Mouse (Mus musculus) brain, embryonic 14.5 days (tissue): ENCODE measurements at regions not wholly inside any gene's neighbourhood (a gene's known extent, or its start where the extent isn't known, plus 50 kb on each side); places are given as distances from the start of the nearest gene placed in this dataset.

ENCODE experiments used
- CTCF ChIP-seq: fragments of 200-500 bp; IDR thresholded peaks from 2 replicates; pipeline ENCODE4 v1.5.1; 2012; ENCODE audit warnings: inconsistent platforms, mild to moderate bottlenecking, moderate library complexity, borderline replicate concordance; ENCODE audit not compliant: insufficient read depth, insufficient read length; ENCODE audit errors: extremely low read depth
- POLR2A ChIP-seq: fragments of 200-500 bp; IDR thresholded peaks from 2 replicates; pipeline ENCODE4 v1.6.1; 2012; ENCODE audit warnings: mild to moderate bottlenecking, inconsistent platforms, borderline replicate concordance; ENCODE audit not compliant: poor library complexity, insufficient read depth, insufficient read length, severe bottlenecking; ENCODE audit errors: extremely low read depth

GRCm38 (mm10) chr11:112657410-112658159, 124.4 kb upstream of the Sox9 start:
- TF ChIP-seq CTCF (no peak), POLR2A (no peak)
